Mouse (Mus musculus) thymus, adult 18-20 months (tissue): Measurements from ENCODE around the gene Maip1.

Source experiments
- DNase-seq, 2 experiments: peaks; one replicate each; pipeline ENCODE4 v3.0.0; 2022; ENCODE audit warnings: mixed read lengths in 2 of 2

The Maip1 gene

DNA sequence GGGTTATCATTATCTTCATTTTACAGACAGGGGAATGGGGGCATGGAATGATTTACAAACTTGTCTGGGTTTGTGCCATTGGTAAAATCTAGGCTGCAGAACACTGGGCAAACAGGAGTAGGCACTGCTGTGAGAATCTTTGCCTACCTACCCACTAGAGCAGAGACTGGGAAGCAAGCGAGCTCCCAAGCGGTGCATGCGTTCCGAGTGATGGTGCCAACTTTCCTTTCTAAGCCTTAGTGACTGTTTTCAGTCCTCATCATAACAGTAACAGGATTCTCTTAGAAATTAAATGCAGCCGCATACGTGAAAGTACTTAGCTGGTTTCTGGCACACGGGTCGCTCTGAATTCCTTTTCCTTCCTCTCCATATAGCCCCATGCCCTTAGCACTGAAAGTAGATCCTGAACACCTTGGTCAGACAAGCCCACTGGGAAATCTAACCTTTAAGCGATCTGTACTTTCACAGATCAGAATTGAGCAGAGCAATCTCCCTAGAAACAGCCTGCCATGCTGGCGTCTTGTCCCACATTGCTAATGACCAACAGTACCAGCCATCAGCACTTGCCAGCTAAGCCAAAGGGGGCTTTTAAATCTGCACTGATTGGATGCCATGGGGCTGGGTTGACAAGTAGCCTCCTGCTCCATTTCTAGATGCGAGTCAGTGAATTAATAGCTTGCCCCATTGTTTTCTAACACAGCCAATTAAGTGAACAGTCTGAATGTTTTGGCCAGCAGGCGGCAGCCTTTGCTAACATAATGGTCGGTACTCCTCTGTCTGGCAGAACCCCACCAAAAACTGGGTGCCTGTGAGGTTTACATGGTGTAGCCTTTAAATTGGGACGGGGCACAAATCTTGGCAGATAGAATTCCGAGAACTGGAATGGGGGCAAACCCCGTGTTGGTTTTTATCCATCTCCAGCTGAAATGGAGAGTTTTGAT lies 22.5 kb downstream of the Maip1 start:
- peak; percentile 55 to 60 for DNase-seq

- no peak for DNase-seq
Measured at GRCm38 (mm10) chr1:57429786-57430483, 23.8 kb downstream of the Maip1 start.

DNA sequence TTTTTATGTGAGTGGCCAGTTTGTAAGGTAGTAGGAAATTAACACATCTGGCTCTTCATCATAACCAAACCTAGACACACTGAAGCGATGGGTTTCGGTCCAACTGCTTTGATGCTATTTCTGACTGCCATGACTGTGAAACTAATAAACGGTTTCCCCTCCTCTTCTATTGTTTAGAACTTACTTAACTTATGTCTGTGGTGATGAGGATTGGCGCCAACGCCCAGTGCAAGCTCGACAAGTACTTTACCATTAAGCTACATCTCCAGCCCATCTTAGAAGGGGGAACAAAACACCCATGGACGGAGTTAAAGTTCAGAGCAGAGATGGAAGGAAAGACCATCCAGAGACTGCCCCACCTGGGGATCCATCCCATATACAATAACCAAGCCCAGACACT lies 27.0 kb downstream of the Maip1 start:
- DNase-seq, result no peak

DNA sequence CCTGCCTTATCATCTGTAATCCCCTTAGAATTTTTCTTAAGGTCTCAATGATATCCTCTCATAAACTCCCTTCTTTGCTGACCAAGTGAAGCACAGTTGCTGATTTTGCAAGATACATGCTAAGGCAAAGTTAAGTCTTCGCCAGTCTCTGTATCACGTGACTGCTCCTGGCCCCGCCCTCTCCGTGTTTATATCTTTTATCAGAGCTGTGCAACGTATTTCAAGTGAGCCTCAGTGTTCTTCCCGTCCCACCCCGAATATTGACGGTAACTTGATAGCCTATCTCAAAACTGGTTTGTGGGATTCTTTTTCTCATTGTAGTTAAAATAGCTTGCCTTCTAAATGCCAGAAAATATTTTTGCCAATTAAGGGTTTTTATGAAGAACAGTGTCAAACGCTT lies 30.3 kb downstream of the Maip1 start:
- peak; percentile 47 to 52 for DNase-seq

GRCm38 (mm10) chr1:57436954-57437353 lies 30.8 kb downstream of the Maip1 start:
- no peak for DNase-seq

DNA sequence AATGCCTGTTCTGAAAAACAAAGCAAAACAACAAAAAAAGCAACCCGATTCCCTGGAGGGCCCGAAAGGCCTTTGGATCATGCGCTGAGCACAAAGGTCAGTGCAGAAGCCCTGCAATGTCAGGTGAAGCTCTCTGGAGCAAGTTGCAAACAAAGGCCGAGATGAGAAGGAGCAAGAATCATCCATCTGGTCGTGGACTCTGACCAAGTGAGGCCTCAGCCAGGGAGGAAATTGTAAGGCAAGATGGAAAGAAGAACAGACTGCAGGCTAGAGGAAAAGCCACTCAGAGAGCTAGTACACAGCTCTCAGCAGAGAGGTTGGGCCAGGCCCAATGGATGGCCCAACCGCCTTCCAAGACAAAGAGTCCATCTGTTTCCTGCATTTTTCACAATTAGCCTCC lies 32.9 kb downstream of the Maip1 start:
- no peak for DNase-seq

DNA sequence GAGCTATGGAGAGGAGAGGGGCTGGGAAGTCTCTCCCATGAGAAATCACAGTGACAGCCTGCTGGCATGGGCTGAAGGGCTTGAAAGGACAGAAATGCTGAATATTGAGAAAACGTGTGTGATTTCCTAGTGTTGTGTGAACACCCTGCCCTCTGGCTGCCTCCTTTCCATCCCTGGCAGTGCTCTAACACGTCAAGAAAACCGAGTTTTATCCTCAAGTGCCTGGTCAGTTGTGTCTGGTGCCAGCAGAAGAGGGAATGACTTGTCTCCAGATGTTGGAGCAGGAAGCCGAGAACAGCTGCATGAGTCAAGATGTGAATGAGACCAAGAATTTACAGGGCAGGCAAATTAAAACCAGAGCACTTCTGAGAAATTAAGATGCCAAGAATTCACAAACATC lies 34.6 kb downstream of the Maip1 start:
- no peak for DNase-seq

- DNase-seq, result no peak
Measured at GRCm38 (mm10) chr1:57445679-57446078, 39.6 kb downstream of the Maip1 start.

DNA sequence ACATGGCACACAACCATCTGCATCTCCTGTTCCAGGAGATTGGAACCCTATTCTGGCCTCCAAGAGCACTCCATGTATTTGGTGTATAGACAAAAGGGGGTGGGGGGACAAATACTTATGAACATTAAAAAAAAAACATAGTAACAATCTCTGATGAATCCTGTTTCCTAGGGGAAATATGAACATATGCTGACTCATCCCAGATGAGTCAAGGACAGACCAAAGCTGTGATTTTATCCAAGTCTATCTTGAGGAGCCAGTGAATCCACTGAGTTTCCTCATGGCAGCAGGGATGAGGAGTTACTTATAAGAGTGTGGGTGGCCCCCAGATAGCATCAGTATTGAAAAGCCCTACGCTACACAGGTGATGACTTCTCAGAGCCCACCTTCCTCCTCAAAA lies 44.1 kb downstream of the Maip1 start:
- DNase-seq, result no peak

- DNase-seq, result no peak
Measured at GRCm38 (mm10) chr1:57460305-57460940, 54.3 kb downstream of the Maip1 start.
